Mouse (Mus musculus) heart, postnatal 0 days (tissue): ENCODE data around the gene Gm28374. TPM values are rescaled to one million over a fixed set of nuclear protein-coding genes. Genes with fewer than 3 reads are reported as not detected.

ENCODE experiments used
- ATAC-seq: fragments of 200-750 bp; cut with Nextera tagmentation; 2 replicates; pipeline ENCODE4 v1.8.0; 2017; ENCODE audit warnings: low read depth, moderate number of reproducible peaks, moderate library complexity; ENCODE audit not compliant: insufficient read depth
- DNase-seq: peaks from one replicate; pipeline ENCODE4 v3.0.0-alpha.2; 2016; ENCODE audit warnings: low spot score
- H3K27ac ChIP-seq: fragments of 300-500 bp; sonication (generic); 2 replicates; pipeline ENCODE4 v1.5.1; 2014; ENCODE audit warnings: low read depth, mild to moderate bottlenecking
- H3K27me3 ChIP-seq: fragments of 300-500 bp; sonication (generic); 2 replicates; pipeline ENCODE4 v1.6.1; 2014; ENCODE audit warnings: low read length, mixed read lengths; ENCODE audit not compliant: control insufficient read depth, insufficient read depth
- H3K36me3 ChIP-seq: fragments of 300-500 bp; sonication (generic); replicated peaks from 2 replicates; pipeline ENCODE4 v1.6.1; 2014; ENCODE audit warnings: low read length, mixed read lengths; ENCODE audit not compliant: control insufficient read depth, insufficient read depth
- H3K4me1 ChIP-seq: fragments of 300-500 bp; sonication (generic); 2 replicates; pipeline ENCODE4 v1.6.1; 2014; ENCODE audit warnings: antibody characterized with exemption; ENCODE audit not compliant: control insufficient read depth, insufficient read depth
- H3K4me2 ChIP-seq: fragments of 300-500 bp; sonication (generic); 2 replicates; pipeline ENCODE4 v1.6.1; 2014; ENCODE audit warnings: low read depth, mild to moderate bottlenecking, low read length, moderate library complexity
- H3K4me3 ChIP-seq: fragments of 300-500 bp; sonication (generic); 2 replicates; pipeline ENCODE4 v1.5.1; 2014; ENCODE audit warnings: low read depth, low read length
- H3K9ac ChIP-seq: fragments of 300-500 bp; sonication (generic); replicated peaks from 2 replicates; pipeline ENCODE4 v1.6.1; 2014; ENCODE audit warnings: low read depth, low read length, mixed read lengths
- H3K9me3 ChIP-seq: fragments of 300-500 bp; sonication (generic); replicated peaks from 2 replicates; pipeline ENCODE4 v1.6.1; 2016; ENCODE audit warnings: low read length; ENCODE audit not compliant: control insufficient read depth
- CTCF ChIP-seq: IDR thresholded peaks from 2 replicates; pipeline ENCODE4 v1.5.1; 2016; ENCODE audit warnings: antibody characterized with exemption, control low read depth, low read depth
- EP300 ChIP-seq: IDR thresholded peaks from 2 replicates; pipeline ENCODE4 v1.6.1; 2016; ENCODE audit warnings: antibody characterized with exemption, low read depth
- WGBS: fragments of 180-500 bp; shearing (Covaris S2); extraction: QIAGEN DNeasy Blood & Tissue Kit; methylation state at CpG from one replicate; pipeline ENCODE4 v1.1.7; 2014; 5-methylcytosine and 5-hydroxymethylcytosine counted together
- microRNA-seq: library from miRNA; unstranded; fragments of <30 nt; microRNA quantifications from one replicate; pipeline ENCODE4, GENCODE M21; 2016
- polyA plus RNA-seq: library from polyadenylated mRNA; unstranded; fragments of >200 nt; fragmentation: Nextera tagmentation; extraction: Ambion mirVana; gene quantifications from 2 replicates; pipeline ENCODE4 v1.2.1, GENCODE M21; 2015
- total RNA-seq: library from RNA; depleted of rRNA; stranded (reverse); fragments of >200 nt; gene quantifications from 2 replicates; pipeline ENCODE4 v1.2.3, GENCODE M21; 2014; ENCODE audit warnings: low replicate concordance; rRNA removed

Gene Gm28374
- total and polyA plus RNA-seq, 2 experiments from 2014 or later = 0.72 TPM; not detected in 1

GRCm38 (mm10) chr19:6035966-6036585, 46.0 kb downstream of the Gm28374 start:
- 68% methylated on average over 9 of the region's 9 CpGs for WGBS
- H3K36me3 ChIP-seq = no peaks in the 10 kb centered on the region
- H3K27me3 ChIP-seq = no peaks in the 10 kb centered on the region
- ATAC-seq (no peak), DNase-seq (no peak)
- H3K4me3 ChIP-seq = no peak overlapping the region
- no peaks in the 10 kb centered on the region for H3K4me1 ChIP-seq
- no peaks in the 10 kb centered on the region for H3K9me3 ChIP-seq
- H3K4me2 ChIP-seq = no peak overlapping the region
- no peak overlapping the region for H3K27ac ChIP-seq
- TF ChIP-seq EP300 (no peak), CTCF (no peak)
- no peak overlapping the region for H3K9ac ChIP-seq

GRCm38 (mm10) chr19:6030520-6031280, 51.4 kb downstream of the Gm28374 start:
- H3K4me3 ChIP-seq = no peak overlapping the region
- H3K4me2 ChIP-seq = no peak overlapping the region
- no peaks in the 10 kb centered on the region for H3K4me1 ChIP-seq
- no peaks in the 10 kb centered on the region for H3K36me3 ChIP-seq
- TF ChIP-seq EP300 (no peak), CTCF (no peak)
- H3K9me3 ChIP-seq = no peaks in the 10 kb centered on the region
- WGBS = 60% methylated on average over 14 of the region's 14 CpGs
- H3K27ac ChIP-seq = no peak overlapping the region
- no peak overlapping the region for H3K9ac ChIP-seq
- H3K27me3 ChIP-seq = no peaks in the 10 kb centered on the region
- no peak for DNase-seq
- no peak for ATAC-seq

- WGBS = 73% methylated on average over 9 of the region's 9 CpGs
- no peak overlapping the region for H3K9ac ChIP-seq
- no peak for ATAC-seq
- H3K4me1 ChIP-seq = no peaks in the 10 kb centered on the region
- no peak overlapping the region for H3K27ac ChIP-seq
- no peak overlapping the region for H3K4me3 ChIP-seq
- no peak for TF ChIP-seq CTCF
- TF ChIP-seq EP300 = no peak
- DNase-seq = no peak
- H3K27me3 ChIP-seq = no peaks in the 10 kb centered on the region
- H3K36me3 ChIP-seq = no peaks in the 10 kb centered on the region
- no peak overlapping the region for H3K4me2 ChIP-seq
- no peaks in the 10 kb centered on the region for H3K9me3 ChIP-seq
These were observed 52.6 kb downstream of the Gm28374 start for GRCm38 (mm10) chr19:6029426-6029825.

- Histone ChIP-seq H3K9ac (no peak overlapping the region), H3K36me3 (no peaks in the 10 kb centered on the region), H3K27ac (no peak overlapping the region), H3K4me2 (no peak overlapping the region), H3K4me1 (no peaks in the 10 kb centered on the region), H3K27me3 (no peaks in the 10 kb centered on the region), H3K4me3 (no peak overlapping the region), H3K9me3 (no peaks in the 10 kb centered on the region)
- 74% methylated on average over 6 of the region's 6 CpGs for WGBS
- no peak for ATAC-seq
- TF ChIP-seq CTCF (no peak), EP300 (no peak)
- no peak for DNase-seq
These were observed 53.1 kb downstream of the Gm28374 start for GRCm38 (mm10) chr19:6028991-6029390.

Small RNA genes lying within 50 kb of the gene (microRNA-seq; reads per million reads assigned to microRNA genes)
- gene Mir6988 = 1.4 reads per million

Other genes starting within 250 kb of the Gm28374 start
- 29.1 and 53.8 TPM in 2 replicates for gene Frmd8, start 207.0 kb downstream of the Gm28374 start, total RNA-seq
- gene Frmd8, start 207.0 kb downstream of the Gm28374 start, polyA plus RNA-seq = 12.8 and 14.9 TPM in 2 replicates
- gene Slc25a45, start 204.4 kb downstream of the Gm28374 start, total RNA-seq = 3.1 and 4.8 TPM in 2 replicates
- gene Slc25a45, start 204.4 kb downstream of the Gm28374 start, polyA plus RNA-seq = 2.8 and 2.9 TPM in 2 replicates
- gene Tigd3, start 188.1 kb downstream of the Gm28374 start, total RNA-seq = 0.81 and 3.3 TPM in 2 replicates
- gene Tigd3, start 188.1 kb downstream of the Gm28374 start, polyA plus RNA-seq = 0.85 and 0.91 TPM in 2 replicates
- 57.8 and 91.8 TPM in 2 replicates for gene Dpf2, start 169.2 kb downstream of the Gm28374 start, total RNA-seq
- gene Dpf2, start 169.2 kb downstream of the Gm28374 start, polyA plus RNA-seq = 60.5 and 61.4 TPM in 2 replicates
- gene Cdc42ep2, start 157.4 kb downstream of the Gm28374 start, total RNA-seq = 15.7 and 17.4 TPM in 2 replicates
- 8.8 and 9.5 TPM in 2 replicates for gene Cdc42ep2, start 157.4 kb downstream of the Gm28374 start, polyA plus RNA-seq
- gene Pola2, start 118.1 kb downstream of the Gm28374 start, total RNA-seq = 44.7 and 64.3 TPM in 2 replicates
- gene Pola2, start 118.1 kb downstream of the Gm28374 start, polyA plus RNA-seq = 32.7 and 34.1 TPM in 2 replicates
- gene Slc22a20, start 96.1 kb downstream of the Gm28374 start, total RNA-seq = not detected in 2 replicates
- gene Slc22a20, start 96.1 kb downstream of the Gm28374 start, polyA plus RNA-seq = not detected in 2 replicates
- 18.9 and 19.3 TPM in 2 replicates for gene Capn1, start 66.4 kb downstream of the Gm28374 start, total RNA-seq
- gene Capn1, start 66.4 kb downstream of the Gm28374 start, polyA plus RNA-seq = 4.9 and 5.3 TPM in 2 replicates
- 12.0 and 16.0 TPM in 2 replicates for gene Syvn1, start 35.7 kb downstream of the Gm28374 start, total RNA-seq
- 9.2 and 10.2 TPM in 2 replicates for gene Syvn1, start 35.7 kb downstream of the Gm28374 start, polyA plus RNA-seq
- 18.7 and 37.1 TPM in 2 replicates for gene Mrpl49, start 24.5 kb downstream of the Gm28374 start, total RNA-seq
- 49.7 and 53.5 TPM in 2 replicates for gene Mrpl49, start 24.5 kb downstream of the Gm28374 start, polyA plus RNA-seq
- gene Fau, start 24.4 kb downstream of the Gm28374 start, total RNA-seq = 562 and 833 TPM in 2 replicates
- gene Fau, start 24.4 kb downstream of the Gm28374 start, polyA plus RNA-seq = 484 and 508 TPM in 2 replicates
- gene Znhit2, start 21.1 kb downstream of the Gm28374 start, total RNA-seq = 46.7 and 58.4 TPM in 2 replicates
- gene Znhit2, start 21.1 kb downstream of the Gm28374 start, polyA plus RNA-seq = 21.4 and 22.7 TPM in 2 replicates
- 13.1 and 14.4 TPM in 2 replicates for gene Tm7sf2, start 13.9 kb downstream of the Gm28374 start, total RNA-seq
- 3.2 and 3.3 TPM in 2 replicates for gene Tm7sf2, start 13.9 kb downstream of the Gm28374 start, polyA plus RNA-seq
- gene Vps51, start 5.0 kb downstream of the Gm28374 start, total RNA-seq = 55.2 and 59.7 TPM in 2 replicates
- 32.5 and 35.8 TPM in 2 replicates for gene Vps51, start 5.0 kb downstream of the Gm28374 start, polyA plus RNA-seq
- gene Tmem262, start 2.2 kb downstream of the Gm28374 start, total RNA-seq = not detected in 2 replicates
- gene Tmem262, start 2.2 kb downstream of the Gm28374 start, polyA plus RNA-seq = not detected in 2 replicates
- gene Zfpl1, start 2.7 kb upstream of the Gm28374 start, total RNA-seq = 50.8 and 55.5 TPM in 2 replicates
- 36.1 and 37.5 TPM in 2 replicates for gene Zfpl1, start 2.7 kb upstream of the Gm28374 start, polyA plus RNA-seq
- 2.2 and 6.8 TPM in 2 replicates for gene Cdca5, start 2.7 kb upstream of the Gm28374 start, total RNA-seq
- 5.7 and 6.4 TPM in 2 replicates for gene Cdca5, start 2.7 kb upstream of the Gm28374 start, polyA plus RNA-seq
- not detected in 2 replicates for gene AC131692.1, start 12.2 kb upstream of the Gm28374 start, total RNA-seq
- not detected in 2 replicates for gene AC131692.1, start 12.2 kb upstream of the Gm28374 start, polyA plus RNA-seq
- gene Naaladl1, start 23.5 kb upstream of the Gm28374 start, total RNA-seq = not detected in 2 replicates
- gene Naaladl1, start 23.5 kb upstream of the Gm28374 start, polyA plus RNA-seq = 0.07 TPM in 1 of 2 replicates, not detected in the other
- 46.5 and 48.8 TPM in 2 replicates for gene Sac3d1, start 36.4 kb upstream of the Gm28374 start, total RNA-seq
- 25.1 and 25.8 TPM in 2 replicates for gene Sac3d1, start 36.4 kb upstream of the Gm28374 start, polyA plus RNA-seq
- gene Snx15, start 46.0 kb upstream of the Gm28374 start, total RNA-seq = 30.5 and 55.7 TPM in 2 replicates
- 17.5 and 18.5 TPM in 2 replicates for gene Snx15, start 46.0 kb upstream of the Gm28374 start, polyA plus RNA-seq
- 0.46 TPM in 1 of 2 replicates, not detected in the other for gene Batf2, start 58.7 kb upstream of the Gm28374 start, total RNA-seq
- gene Batf2, start 58.7 kb upstream of the Gm28374 start, polyA plus RNA-seq = 0.16 and 0.18 TPM in 2 replicates
- gene Arl2, start 59.3 kb upstream of the Gm28374 start, total RNA-seq = 59.2 and 75.1 TPM in 2 replicates
- 96.6 and 105 TPM in 2 replicates for gene Arl2, start 59.3 kb upstream of the Gm28374 start, polyA plus RNA-seq
- gene Majin, start 102.1 kb upstream of the Gm28374 start, total RNA-seq = not detected in 2 replicates
- not detected in 2 replicates for gene Majin, start 102.1 kb upstream of the Gm28374 start, polyA plus RNA-seq
- gene Gpha2, start 144.1 kb upstream of the Gm28374 start, total RNA-seq = not detected in 2 replicates
- not detected in 2 replicates for gene Gpha2, start 144.1 kb upstream of the Gm28374 start, polyA plus RNA-seq
- gene Ppp2r5b, start 153.6 kb upstream of the Gm28374 start, total RNA-seq = 20.6 and 40.3 TPM in 2 replicates
- 18.3 and 18.6 TPM in 2 replicates for gene Ppp2r5b, start 153.6 kb upstream of the Gm28374 start, polyA plus RNA-seq
- 18.9 and 24.5 TPM in 2 replicates for gene Atg2a, start 159.4 kb upstream of the Gm28374 start, total RNA-seq
- 4.7 and 5.6 TPM in 2 replicates for gene Atg2a, start 159.4 kb upstream of the Gm28374 start, polyA plus RNA-seq
- gene Ehd1, start 194.5 kb upstream of the Gm28374 start, total RNA-seq = 127 and 200 TPM in 2 replicates
- 56.4 and 60.3 TPM in 2 replicates for gene Ehd1, start 194.5 kb upstream of the Gm28374 start, polyA plus RNA-seq
- 4.8 and 9.5 TPM in 2 replicates for gene Cdc42bpg, start 224.2 kb upstream of the Gm28374 start, total RNA-seq
- 0.49 and 0.51 TPM in 2 replicates for gene Cdc42bpg, start 224.2 kb upstream of the Gm28374 start, polyA plus RNA-seq